Mouse (Mus musculus): ENCODE data around the gene Gnai1.
A peak's percentile ranks its signal among the peaks of the same experiment; 100 is the strongest.
"Not testable (repeated sequence)": the region's sequence is repeated elsewhere in the genome, so short reads cannot be mapped to it uniquely, and the experiment has no call there.

The Gnai1 gene

DNA sequence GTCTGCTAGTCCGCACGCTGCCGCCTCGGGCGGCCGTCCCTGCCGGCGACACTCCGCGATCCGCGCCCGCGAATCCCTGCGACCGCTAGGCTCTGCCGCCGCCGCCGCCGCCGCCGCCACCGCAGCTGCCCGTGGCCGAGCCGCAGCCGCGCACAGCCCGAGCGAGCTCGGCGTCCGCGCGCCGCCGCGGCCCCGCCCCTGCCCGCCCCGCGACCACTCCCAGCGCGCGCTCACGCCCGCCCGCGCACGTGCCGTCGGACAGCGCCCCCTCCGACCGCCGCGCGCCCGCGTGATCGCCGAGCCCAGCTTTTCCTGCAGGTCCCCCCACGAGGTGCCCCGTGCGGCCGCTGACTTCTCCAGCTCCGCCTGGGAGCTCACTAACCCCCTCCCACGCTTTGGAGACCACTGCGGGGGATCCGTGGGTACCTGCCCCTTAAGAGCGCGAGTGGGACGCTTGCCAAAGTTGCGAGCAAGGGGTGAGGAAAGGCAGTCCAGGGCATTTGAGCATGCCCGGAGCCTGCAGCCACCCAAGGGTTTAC is at the start of gene Gnai1:
Gene Gnai1 (minus strand): TSS at position 75 of the 539 bp plus-strand sequence.
- DNase-seq, result peak; percentile 63

DNA sequence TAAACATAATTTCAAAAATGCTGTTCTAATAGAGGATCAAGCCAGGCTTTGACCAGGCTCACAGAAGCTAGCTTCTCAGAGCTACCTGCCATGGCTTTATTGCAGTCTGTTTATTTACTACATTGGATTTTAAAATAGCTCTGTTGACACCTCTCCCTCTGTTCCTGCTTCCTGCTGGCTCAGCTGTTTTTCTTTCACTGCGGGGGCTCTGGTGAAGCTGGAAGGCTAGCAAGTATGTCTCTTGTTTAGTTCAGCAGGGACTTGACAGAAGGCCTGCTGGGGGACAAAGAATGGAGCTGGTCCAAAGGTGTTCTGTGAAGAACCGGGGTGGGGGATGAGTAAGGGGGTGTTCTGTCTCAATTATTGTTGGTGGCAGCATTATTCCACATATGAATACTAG is 7.7 kb upstream of the Gnai1 start:
- DNase-seq, result no peak

DNA sequence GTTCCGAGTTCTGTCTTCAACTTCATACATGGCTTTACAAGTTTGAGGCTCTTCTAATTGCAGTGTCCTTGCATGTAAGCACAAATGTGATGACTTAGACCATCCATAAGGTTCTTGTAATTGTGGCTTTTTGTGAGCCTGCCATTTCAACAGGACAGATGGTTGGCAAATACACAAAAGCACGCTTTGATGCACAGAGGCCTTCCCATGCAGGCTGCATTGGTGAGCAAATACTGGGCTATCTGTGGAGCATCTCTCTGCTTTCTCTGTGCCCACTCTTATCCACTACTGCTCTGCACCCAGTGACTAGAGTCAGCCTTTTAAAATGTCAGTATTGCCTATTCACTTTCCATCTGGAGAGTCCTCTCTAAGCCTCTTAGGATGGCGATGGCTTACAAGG is 5.3 kb upstream of the Gnai1 start:
- no peak for DNase-seq

DNA sequence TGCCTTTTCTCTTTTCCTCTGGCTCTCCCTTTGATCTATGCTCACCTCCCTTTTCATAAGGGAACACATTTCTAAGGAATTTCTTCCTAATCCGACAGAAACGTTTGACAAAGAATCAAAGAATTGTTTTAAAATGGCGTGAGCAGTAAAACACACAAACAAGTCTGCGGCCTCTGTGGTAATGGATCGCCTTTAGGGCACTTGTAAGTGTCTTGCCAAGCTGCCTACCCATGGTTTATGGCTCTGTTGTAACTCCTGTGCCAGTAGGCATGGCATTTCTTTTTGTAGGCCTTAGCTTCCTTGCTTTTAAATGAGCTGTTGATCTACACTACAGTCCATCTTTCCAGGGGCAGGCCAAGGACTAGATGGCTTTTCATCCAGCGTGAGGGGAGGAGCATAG is 801 bp upstream of the Gnai1 start:
- no peak for DNase-seq

DNA sequence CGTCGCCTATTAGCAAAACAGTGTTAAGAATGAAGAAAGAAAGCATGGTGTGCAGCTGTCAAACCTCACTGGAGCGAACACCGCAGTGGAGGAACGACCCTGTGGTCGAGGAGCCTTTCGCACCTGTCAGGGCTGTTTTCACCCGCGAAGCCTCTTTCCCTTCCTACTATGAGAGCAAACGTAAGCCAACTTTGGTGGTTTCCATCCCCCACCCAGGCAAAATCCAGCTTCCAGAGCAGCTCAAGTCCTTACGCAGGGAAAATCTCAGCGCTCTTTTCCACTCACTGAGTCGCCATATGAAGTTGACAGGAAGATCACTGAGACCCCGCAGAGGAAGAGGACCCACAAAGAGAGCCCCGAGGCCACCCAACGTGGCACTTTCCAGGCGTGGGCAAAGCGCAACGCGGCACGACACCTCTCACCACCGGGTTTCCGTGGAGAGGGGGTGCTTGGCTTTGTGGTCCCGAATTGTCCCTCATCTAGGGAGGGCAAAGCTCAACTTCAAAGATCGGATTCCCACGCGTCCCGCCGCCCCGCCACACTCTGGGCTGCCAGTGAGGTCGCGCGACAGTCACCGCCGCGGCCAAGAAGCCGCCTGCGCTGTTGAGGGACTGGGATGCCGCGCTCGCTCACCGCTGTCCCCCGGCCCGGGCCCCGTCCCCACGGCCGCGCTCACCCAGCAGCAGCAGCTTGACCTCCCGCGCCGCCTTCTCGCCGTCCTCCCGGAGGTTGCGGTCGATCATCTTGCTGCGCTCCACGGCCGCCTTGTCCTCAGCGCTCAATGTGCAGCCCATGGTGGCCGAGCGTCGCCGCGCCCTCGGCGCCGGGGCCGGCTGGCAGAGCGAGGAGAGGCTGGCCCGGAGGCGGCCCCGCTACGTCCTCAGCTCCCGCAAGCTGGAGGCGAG is 527 bp downstream of the Gnai1 start:
- DNase-seq, result peak; percentile 25

DNA sequence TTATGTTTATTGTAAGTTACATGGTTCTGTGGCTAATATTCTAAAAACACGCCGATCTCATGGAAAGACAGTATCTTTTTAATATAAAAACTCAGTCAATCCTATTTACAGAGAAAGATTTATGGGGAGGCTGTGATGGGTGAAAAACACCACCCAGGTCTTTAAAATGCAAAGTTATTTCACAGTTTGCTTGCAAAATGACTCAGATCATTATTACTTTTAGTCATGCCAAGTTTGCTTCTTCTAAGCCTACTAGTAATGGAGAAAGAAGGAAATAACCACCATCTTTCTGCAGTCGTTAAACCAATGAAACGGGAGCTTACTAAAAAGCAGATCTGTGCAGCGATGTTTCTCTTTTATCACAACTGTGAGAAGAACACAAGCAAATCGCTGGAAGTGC is 1.4 kb downstream of the Gnai1 start:
- no peak for DNase-seq

DNA sequence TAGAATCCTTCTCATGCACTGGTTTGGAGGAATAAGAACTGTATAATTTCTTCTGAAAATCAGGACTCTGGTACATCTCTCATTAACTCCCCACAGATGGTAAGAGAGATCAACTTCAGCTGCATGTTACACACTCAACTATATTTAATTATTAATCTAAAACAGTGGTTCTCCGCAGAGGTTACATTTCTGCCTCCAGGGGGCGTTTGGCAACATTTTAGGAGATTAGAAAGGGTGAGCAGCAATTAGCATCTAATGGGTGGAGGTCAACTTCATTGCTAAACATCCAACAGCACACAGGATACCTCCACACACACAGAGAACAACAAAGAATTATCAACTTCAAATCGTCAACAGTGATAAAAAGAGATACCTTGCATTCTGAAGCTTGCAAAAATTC is 2.0 kb downstream of the Gnai1 start:
- DNase-seq, result peak; percentile 85

DNA sequence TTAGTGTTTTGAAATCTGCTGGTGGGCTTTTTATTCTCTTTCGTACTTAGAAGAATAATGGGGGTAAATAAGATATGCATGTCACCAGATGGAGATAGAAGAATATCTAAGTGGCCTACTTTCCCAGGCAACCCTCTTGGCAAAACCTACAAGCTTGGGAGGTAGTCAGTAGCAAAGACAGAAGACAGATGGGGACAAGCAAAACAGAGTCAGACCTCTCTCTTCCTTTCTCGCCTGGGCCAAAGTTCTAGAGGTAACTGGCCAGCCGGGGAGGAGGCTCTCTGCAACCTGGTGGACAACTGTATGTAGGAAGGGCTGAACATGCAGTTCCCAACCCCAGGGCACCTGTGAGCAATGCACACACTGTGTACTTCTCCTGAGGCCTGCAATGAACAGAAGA is 12.9 kb downstream of the Gnai1 start:
- DNase-seq, result no peak

DNA sequence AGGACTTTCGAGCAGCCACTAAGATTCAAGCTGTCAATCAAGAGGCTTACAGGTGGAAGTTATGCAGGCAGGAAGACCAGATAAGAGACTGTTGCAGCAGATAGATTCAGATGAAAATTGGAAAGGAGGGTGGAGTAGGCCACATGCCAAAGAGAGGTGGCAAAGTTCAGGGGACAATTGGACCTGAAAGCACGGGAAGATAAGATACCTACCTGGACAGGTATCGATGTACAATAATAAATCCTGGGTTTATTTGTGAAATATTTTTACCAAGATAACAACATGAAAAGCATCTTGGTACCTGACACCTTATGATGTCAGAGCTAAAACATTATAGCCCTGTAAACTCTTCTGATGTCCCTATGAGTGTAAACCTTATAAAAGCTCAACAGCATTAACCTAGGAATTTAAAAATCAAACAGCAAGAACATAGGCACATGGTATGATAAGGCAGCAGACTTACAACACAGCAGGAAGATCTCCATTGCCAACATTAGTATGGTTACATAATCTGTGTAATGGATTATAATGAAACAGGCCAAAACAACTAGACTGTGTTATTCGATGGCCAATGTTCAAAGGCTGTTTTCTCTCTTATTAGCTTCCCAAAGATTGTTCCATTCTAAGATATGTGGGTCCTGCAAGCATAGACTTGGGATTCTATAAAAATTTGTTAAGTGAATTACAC is 16.6 kb downstream of the Gnai1 start:
- DNase-seq, result no peak

DNA sequence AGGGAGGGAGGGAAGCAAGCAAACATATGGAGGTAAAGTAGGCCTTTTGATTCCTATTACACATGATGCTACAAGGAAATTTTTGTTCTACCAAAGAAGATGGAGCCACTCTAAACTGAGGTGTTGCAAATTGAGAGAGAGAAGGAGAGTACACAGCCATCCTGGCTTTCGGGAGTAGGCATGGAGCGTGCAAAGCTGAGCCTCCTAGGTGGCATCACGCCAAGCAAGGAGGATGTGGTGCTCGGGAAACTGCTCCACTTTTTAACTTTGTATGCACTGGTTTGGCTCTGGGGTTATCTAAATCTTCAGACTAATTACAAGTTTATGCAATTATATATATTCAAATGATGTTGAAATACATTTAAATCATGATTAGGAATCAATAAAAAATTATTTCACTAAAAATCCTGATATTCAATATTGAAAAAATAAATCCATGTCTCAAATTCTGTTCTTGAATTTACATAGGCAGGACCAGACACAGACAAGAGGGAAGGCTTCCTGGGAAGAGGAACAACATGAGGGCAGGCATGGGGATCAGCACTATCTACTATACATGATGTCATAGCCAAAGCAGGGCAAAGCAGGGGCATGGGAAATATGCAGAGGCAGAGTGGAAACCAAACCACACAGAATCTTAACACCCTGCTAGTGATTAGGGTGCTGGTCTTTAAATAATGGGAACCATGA is 17.2 kb downstream of the Gnai1 start:
- DNase-seq, result no peak

DNA sequence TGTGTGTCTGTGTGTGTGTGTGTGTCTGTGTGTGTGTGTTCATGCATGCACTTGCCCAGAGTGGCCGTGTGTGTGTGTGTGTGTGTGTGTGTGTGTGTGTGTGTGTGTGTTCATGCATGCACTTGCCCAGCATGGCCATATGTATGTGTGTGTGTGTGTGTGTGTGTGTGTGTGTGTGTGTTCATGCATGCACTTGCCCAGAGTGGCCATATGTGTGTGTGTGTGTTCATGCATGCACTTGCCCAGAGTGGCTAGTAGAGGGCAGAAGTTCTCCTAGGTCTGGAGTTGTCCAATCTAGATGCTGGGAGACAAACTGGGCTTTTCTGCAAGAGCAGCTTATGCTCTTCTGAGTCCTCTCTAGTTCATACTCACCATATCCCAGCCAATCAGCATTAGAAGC is 18.3 kb downstream of the Gnai1 start:
- not testable (repeated sequence) for DNase-seq

DNA sequence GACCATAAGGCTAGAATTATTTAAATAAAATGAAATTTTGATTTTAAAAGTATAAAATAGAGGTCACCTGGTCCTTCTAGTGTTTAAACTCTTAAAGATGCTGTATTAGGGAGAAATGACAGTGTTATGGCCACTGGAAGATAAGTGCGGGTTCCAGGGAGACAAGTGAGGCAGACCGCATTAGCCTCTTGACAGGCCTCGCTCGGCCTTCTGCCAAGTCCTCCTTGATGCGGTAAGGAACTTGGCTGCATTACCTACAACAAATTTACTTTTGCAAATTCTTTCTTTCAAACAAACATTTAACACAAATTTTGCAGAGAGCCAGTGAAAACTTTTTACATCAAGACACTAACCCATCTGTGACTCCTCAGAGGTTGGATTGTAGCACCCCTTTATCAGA is 27.9 kb downstream of the Gnai1 start:
- peak; percentile 33 for DNase-seq

DNA sequence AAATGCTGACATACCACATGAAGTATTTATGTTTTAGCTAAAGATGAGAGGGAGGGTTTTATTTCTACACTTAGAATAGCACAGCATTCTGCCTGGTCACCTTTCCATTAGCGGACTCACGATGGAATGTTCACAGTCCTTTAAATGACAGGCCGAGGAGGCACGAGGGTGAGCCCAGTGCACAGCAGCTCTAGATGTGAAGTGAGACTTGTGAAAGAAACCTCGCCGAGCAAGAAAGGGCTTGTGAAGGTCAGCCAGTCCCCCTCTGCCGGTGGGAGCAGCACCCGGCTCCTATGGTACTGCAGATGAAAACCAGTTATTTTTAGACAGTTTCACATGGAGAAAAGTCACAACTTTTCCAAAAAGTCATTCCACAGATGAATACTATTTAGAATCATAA is 29.4 kb downstream of the Gnai1 start:
- no peak for DNase-seq

DNA sequence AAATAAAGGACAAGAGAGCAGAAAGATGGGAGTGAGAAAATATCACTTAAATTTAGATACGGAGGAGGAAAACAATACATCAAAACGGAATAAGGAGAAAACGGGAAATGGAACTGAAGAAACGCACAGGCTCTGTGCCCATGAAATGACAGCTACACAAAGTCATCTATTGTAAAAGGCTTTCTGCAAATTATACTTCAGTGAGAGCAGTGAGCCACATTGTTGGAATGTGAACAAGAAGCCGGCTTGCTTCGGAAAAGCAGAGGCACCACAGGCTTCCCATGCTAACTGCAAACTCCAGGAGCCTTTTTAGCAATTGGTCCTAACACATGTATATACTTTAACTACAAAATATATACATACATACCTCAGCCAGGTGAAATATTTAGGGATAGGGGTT is 34.0 kb downstream of the Gnai1 start:
- DNase-seq, result no peak

DNA sequence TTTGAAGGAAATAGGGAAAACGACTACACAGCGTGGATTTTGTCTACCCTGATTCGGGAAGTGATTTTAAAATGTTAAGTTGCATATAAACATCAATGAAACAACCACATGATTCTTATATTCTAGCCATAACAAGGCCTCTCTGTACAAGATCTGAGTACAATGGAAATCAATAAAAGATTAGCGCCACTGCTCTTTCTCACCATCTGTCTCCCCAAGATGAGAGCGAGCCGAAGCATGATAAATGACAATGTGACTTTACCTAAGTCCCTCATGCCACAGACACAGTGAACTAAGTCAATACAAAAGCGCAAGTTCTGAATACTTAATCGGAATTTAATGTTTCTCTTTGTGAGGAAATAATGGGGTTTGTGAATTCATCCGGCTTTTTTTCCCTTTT is 36.6 kb downstream of the Gnai1 start:
- no peak for DNase-seq

DNA sequence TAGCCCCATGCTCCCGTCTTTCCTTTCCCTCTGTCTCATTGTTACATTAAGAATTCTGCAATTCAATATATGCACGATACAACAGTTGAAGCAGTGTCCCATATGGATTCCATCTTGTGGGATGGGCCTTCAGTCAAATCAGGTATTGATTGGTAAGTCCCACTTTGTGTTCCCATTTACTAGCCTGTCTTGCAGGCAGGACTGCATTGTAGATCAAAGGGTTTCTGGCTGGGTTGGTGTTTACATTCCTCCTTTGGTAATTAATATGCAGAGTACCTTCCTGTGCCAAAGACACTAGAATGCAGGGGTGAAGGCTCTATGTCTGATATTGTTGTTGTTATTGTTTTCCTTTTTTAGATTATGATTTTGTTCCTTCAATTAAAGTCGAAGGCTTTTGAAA is 38.5 kb downstream of the Gnai1 start:
- DNase-seq, result no peak

DNA sequence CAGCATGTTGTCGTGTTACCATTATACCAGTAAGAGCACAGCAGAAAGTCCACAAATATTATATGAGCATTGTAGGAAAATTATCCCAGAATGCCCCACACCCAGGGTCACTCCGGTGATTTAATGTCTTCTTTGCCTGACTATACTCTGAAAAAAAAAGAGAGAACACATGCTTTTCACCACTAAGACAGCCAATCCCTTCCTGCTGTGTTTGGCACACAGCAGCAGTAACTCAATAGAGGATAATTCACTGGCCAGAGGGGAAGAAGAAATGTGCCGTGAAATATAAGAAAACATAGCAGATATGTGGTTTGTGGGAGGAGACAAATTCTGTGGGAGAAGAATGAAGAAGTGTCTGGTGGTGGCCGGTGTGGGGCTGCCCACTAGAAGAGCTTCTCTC is 41.3 kb downstream of the Gnai1 start:
- no peak for DNase-seq

DNA sequence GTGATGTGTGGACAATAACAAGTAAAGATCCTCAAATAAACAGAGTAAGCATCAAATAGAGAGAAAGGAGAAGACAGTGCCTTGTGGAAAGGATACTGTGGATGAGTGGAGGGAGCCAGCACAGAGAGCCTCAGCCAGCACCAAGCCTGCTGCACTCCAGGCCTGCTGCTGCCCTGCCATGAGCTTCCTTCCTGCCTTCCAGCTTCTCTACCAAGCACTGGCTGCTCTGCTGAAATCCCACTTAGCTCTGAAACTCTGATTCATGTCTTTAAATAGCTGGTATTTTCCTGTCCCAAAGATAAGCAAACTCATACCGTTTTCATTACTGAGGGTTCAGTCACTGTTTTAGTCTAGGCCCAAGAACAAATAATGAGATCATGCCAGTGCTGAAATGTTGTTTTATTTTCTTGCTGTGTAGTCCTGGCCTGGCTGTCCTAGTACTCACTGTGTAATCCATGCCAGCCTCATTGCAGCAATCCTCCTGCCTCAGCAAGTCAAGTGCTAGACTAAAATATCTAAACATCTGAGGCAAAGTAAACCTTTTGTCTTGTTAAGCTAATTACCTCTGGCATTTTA is 52.8 kb downstream of the Gnai1 start:
- peak; percentile 10 for DNase-seq

DNA sequence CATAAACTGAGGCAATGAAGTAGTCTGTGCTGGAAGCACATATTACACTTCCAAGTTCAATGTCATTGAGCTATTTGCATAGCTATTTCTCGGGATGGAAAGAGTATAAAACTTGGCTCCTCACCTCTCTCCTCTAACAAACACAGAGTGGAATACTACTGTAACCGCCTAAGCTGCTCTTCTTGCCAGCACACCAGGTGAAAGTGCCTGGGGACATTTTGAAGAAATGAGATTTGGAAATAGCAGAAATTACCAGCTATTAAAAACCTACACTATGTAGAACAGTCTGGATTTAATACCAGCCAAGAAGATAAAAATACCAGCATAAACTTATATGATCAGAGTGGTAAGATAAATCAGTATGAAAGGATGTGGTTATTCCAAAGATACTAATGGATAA is 63.6 kb downstream of the Gnai1 start:
- no peak for DNase-seq

DNA sequence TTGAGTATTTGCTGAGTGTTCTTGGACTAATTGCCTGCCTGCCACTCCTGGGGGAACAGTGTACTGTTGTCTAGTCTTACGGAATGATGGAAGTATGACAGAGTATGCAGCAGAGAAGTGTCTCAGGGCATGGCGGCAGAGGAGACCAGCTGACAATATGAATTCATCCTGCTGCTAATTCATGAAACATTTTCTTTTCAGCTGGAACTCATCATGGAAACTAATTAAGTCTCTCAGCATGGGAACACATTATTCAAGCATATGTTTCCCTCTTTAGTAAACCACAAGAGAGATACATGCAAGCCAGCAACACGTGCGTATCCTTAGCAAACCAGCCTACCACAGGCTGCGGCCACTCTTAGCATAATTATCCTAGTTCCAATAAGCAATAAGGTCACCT is 67.4 kb downstream of the Gnai1 start:
- no peak for DNase-seq

DNA sequence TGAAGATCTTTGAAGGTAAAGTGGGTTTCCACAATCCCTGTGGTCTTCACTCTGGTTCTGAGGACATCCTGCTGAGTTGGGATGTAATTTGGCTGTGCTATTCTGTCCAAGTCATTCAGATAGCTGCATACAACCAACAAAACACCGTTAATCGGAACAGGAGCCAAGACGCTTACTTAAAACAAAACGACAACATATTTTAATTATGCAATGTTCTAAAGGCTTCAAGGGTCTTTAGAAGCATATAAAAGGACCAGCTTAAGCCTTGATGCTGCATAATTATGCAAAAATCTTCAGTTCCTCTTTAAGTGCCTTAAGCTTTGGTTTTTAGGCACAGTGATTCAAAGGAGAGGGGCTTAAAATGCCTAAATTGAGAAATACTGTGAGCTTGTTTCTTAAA is 70.6 kb downstream of the Gnai1 start:
- no peak for DNase-seq

DNA sequence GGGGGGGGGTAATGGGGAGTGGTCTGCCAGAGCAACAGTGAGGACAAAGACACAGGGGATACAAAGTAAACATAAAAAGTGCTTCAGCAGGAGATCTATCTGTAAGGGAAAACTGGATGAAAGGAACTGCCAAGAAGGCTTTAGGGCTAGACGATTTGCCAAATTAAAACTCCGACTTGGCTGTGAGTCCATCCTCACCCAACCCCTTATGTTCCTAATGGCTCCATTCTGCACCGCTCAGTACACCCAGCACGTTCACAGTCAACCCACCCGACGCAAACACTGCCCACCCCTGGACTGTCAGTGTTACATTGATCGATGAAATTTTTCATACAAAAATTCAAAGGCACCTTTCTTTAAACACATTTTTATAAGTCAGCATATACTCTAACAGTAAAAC is 71.5 kb downstream of the Gnai1 start:
- no peak for DNase-seq

DNA sequence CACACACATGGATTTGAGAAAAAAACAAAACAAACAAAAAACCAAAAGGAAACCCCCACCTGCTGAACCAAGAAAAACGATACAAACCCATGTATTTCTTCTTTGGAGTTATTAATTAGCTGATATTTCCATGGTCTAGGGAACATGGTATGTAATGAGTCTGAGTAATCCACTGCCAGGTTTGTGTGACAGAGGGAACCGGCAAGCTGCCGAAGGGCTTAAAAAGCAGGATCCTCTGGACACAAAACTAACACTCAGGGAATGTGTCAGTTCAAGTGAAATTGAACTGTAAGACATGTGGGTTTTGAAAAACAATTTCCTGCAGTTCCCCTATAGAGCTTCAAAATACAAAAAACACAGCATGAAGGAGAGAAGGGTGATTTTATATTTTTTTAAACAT is 72.1 kb downstream of the Gnai1 start:
- no peak for DNase-seq
